Mouse (Mus musculus) liver, embryonic 14.5 days (tissue): ENCODE measurements at regions not wholly inside any gene's neighbourhood (a gene's known extent, or its start where the extent isn't known, plus 50 kb on each side); places are given as distances from the start of the nearest gene placed in this dataset.

Experiments
- ATAC-seq: fragments of 200-750 bp; cut with Nextera tagmentation; 2 replicates; pipeline ENCODE4 v1.8.0; 2017; ENCODE audit warnings: moderate number of reproducible peaks, mild to moderate bottlenecking, moderate library complexity; ENCODE audit not compliant: insufficient read depth
- DNase-seq, 3 experiments: peaks; one replicate each; pipeline ENCODE4 v3.0.0-alpha.2; 2012 to 2013; ENCODE audit warnings: low read depth in 3 of 3, low spot score in 3 of 3
- H3K27ac ChIP-seq: fragments of 300-500 bp; sonication (generic); 2 replicates; pipeline ENCODE4 v1.5.1; 2014; ENCODE audit warnings: moderate library complexity, mild to moderate bottlenecking, control low read depth, inconsistent platforms
- H3K27me3 ChIP-seq: fragments of 300-500 bp; sonication (generic); 2 replicates; pipeline ENCODE4 v1.6.1; 2014; ENCODE audit warnings: mild to moderate bottlenecking, low read length, moderate library complexity; ENCODE audit not compliant: control insufficient read depth, insufficient read depth
- H3K36me3 ChIP-seq: fragments of 300-500 bp; sonication (generic); replicated peaks from 2 replicates; pipeline ENCODE4 v1.6.1; 2014; ENCODE audit warnings: low read depth; ENCODE audit not compliant: control insufficient read depth, insufficient read depth
- H3K4me1 ChIP-seq, 2 experiments: fragments of 200-500 bp in 1 of 2; fragments of 300-500 bp in 1 of 2; sonication (generic) in 1 of 2; replicated peaks; 2 replicates each; pipeline ENCODE4 v1.6.1; 2012 to 2014; ENCODE audit warnings: antibody characterized with exemption in 1 of 2, inconsistent platforms in 1 of 2, low read length in 1 of 2; ENCODE audit not compliant: control insufficient read depth in 2 of 2, insufficient read depth in 2 of 2
- H3K4me2 ChIP-seq: fragments of 300-500 bp; sonication (generic); 2 replicates; pipeline ENCODE4 v1.6.1; 2014; ENCODE audit warnings: low read depth, mild to moderate bottlenecking, control low read depth, moderate library complexity
- H3K4me3 ChIP-seq, 2 experiments: fragments of 200-500 bp in 1 of 2; fragments of 300-500 bp in 1 of 2; sonication (generic) in 1 of 2; 2 replicates each; pipeline ENCODE4 v1.5.1; 2012 to 2014; ENCODE audit warnings: low read depth in 2 of 2, low read length in 2 of 2, mild to moderate bottlenecking in 2 of 2, control low read depth in 1 of 2, inconsistent platforms in 1 of 2, moderate library complexity in 1 of 2; ENCODE audit not compliant: insufficient read depth in 1 of 2
- H3K9ac ChIP-seq: fragments of 300-500 bp; sonication (generic); replicated peaks from 2 replicates; pipeline ENCODE4 v1.6.1; 2014; ENCODE audit warnings: mild to moderate bottlenecking, control low read depth, moderate library complexity
- H3K9me3 ChIP-seq: fragments of 300-500 bp; sonication (generic); 2 replicates; pipeline ENCODE4 v1.6.1; 2016; ENCODE audit warnings: low read length, mixed read lengths; ENCODE audit not compliant: control insufficient read depth
- CTCF ChIP-seq: IDR thresholded peaks from 2 replicates; pipeline ENCODE4 v1.5.1; 2016; ENCODE audit warnings: antibody characterized with exemption, low read depth, control low read depth
- EP300 ChIP-seq: IDR thresholded peaks from 2 replicates; pipeline ENCODE4 v1.6.1; 2016; ENCODE audit warnings: antibody characterized with exemption, low read depth
- WGBS: fragments of 180-500 bp; shearing (Covaris S2); extraction: QIAGEN DNeasy Blood & Tissue Kit; methylation state at CpG from one replicate; pipeline ENCODE4 v1.1.7; 2014; ENCODE audit not compliant: insufficient replicate concordance; 5-methylcytosine and 5-hydroxymethylcytosine counted together

GRCm38 (mm10) chr9:117836696-117837380, 203.5 kb upstream of the Azi2 start:
- DNase-seq (no peak), ATAC-seq (no peak)
- Histone ChIP-seq H3K27me3 (no peaks in the 10 kb centered on the region), H3K27ac (no peak overlapping the region), H3K9ac (no peak overlapping the region), H3K4me2 (no peak overlapping the region), H3K9me3 (no peaks in the 10 kb centered on the region), H3K4me3 (no peak overlapping the region), H3K4me1 (no peaks in the 10 kb centered on the region), H3K36me3 (no peaks in the 10 kb centered on the region)
- TF ChIP-seq CTCF: no peak
- no peak for TF ChIP-seq EP300
- WGBS: 67% methylated on average over 12 of the region's 12 CpGs

GRCm38 (mm10) chr9:117833586-117833985, 203.9 kb upstream of the Rbms3 start:
- no peak for ATAC-seq
- Histone ChIP-seq H3K4me3 (no peak overlapping the region), H3K4me1 (no peaks in the 10 kb centered on the region), H3K27me3 (no peaks in the 10 kb centered on the region), H3K4me2 (no peak overlapping the region), H3K9me3 (no peaks in the 10 kb centered on the region), H3K27ac (no peak overlapping the region), H3K36me3 (no peaks in the 10 kb centered on the region), H3K9ac (no peak overlapping the region)
- 39% methylated on average over 6 of the region's 6 CpGs for WGBS
- TF ChIP-seq EP300 (no peak), CTCF (no peak)
- no peak for DNase-seq

GRCm38 (mm10) chr9:117814661-117815060, 184.9 kb upstream of the Rbms3 start:
- H3K4me2 ChIP-seq: no peak overlapping the region
- no peak overlapping the region for H3K27ac ChIP-seq
- H3K27me3 ChIP-seq: no peaks in the 10 kb centered on the region
- WGBS: 60% methylated on average over 4 of the region's 4 CpGs
- TF ChIP-seq EP300 (no peak), CTCF (no peak)
- no peak overlapping the region for H3K4me3 ChIP-seq
- H3K4me1 ChIP-seq: no peaks in the 10 kb centered on the region
- H3K9ac ChIP-seq: no peak overlapping the region
- H3K9me3 ChIP-seq: no peaks in the 10 kb centered on the region
- H3K36me3 ChIP-seq: no peaks in the 10 kb centered on the region
- no peak for DNase-seq
- ATAC-seq: no peak

- H3K4me3 ChIP-seq: no peak overlapping the region
- H3K9ac ChIP-seq: no peak overlapping the region
- H3K9me3 ChIP-seq: no peaks in the 10 kb centered on the region
- H3K4me1 ChIP-seq: no peaks in the 10 kb centered on the region
- DNase-seq: no peak
- 47% methylated on average over 9 of the region's 9 CpGs for WGBS
- no peaks in the 10 kb centered on the region for H3K36me3 ChIP-seq
- TF ChIP-seq EP300: no peak
- TF ChIP-seq CTCF: no peak
- ATAC-seq: no peak
- H3K4me2 ChIP-seq: no peak overlapping the region
- H3K27me3 ChIP-seq: no peaks in the 10 kb centered on the region
- H3K27ac ChIP-seq: no peak overlapping the region
These were observed 183.5 kb upstream of the Rbms3 start for GRCm38 (mm10) chr9:117813216-117813615.

GRCm38 (mm10) chr9:117805812-117806211, 176.1 kb upstream of the Rbms3 start:
- no peak for ATAC-seq
- TF ChIP-seq EP300 (no peak), CTCF (no peak)
- 57% methylated on average over 9 of the region's 9 CpGs for WGBS

More at GRCm38 (mm10) chr9:117805812-117806211, 176.1 kb upstream of the Rbms3 start:
- H3K4me3 ChIP-seq: no peak overlapping the region
- no peaks in the 10 kb centered on the region for H3K36me3 ChIP-seq
- no peak overlapping the region for H3K9ac ChIP-seq
- no peaks in the 10 kb centered on the region for H3K4me1 ChIP-seq
- H3K9me3 ChIP-seq: no peaks in the 10 kb centered on the region; the same call in 1 of the 2 replicates
- DNase-seq: no peak
- H3K27ac ChIP-seq: no peak overlapping the region
- H3K27me3 ChIP-seq: no peaks in the 10 kb centered on the region
- no peak overlapping the region for H3K4me2 ChIP-seq
